Mouse (Mus musculus) MEL (cell line): ENCODE results near the gene Auts2. TPM values are rescaled to one million over a fixed set of nuclear protein-coding genes. Genes with fewer than 3 reads are reported as not detected.

ENCODE experiments used
- DNase-seq: peaks from one replicate; pipeline ENCODE4 v3.0.0; 2011; ENCODE audit warnings: low read depth, low spot score
- H3K27ac ChIP-seq: 2 replicates; pipeline ENCODE4 v1.5.1; 2012; ENCODE audit warnings: low read depth, mild to moderate bottlenecking, control low read depth, low read length, moderate library complexity; ENCODE audit not compliant: control insufficient read depth
- H3K27me3 ChIP-seq, 2 experiments: fragments of 150-350 bp in 1 of 2; sonication (generic) in 1 of 2; 2 replicates each; pipeline ENCODE4 v1.6.1; 2012; ENCODE audit warnings: low read length in 2 of 2, mild to moderate bottlenecking in 2 of 2, improper control_type of control experiment in 1 of 2, moderate library complexity in 1 of 2; ENCODE audit not compliant: insufficient read depth in 2 of 2, control insufficient read depth in 1 of 2
- H3K36me3 ChIP-seq, 2 experiments: 2 replicates each; pipeline ENCODE4 v1.6.1; 2012 to 2014; ENCODE audit warnings: low read length in 2 of 2, improper control_type of control experiment in 1 of 2, inconsistent platforms in 1 of 2, mild to moderate bottlenecking in 1 of 2; ENCODE audit not compliant: insufficient read depth in 2 of 2, control insufficient read depth in 1 of 2
- H3K4me1 ChIP-seq, 2 experiments: fragments of 150-350 bp in 1 of 2; sonication (generic) in 1 of 2; 2 replicates each; pipeline ENCODE4 v1.6.1; 2012; ENCODE audit warnings: low read length in 2 of 2, improper control_type of control experiment in 1 of 2, mild to moderate bottlenecking in 1 of 2; ENCODE audit not compliant: insufficient read depth in 2 of 2, control insufficient read depth in 1 of 2
- H3K4me3 ChIP-seq, 2 experiments: fragments of 150-350 bp in 1 of 2; sonication (generic) in 1 of 2; 2 replicates each; pipeline ENCODE4 v1.5.1; 2012; ENCODE audit warnings: low read depth in 2 of 2, low read length in 2 of 2, mild to moderate bottlenecking in 2 of 2, moderate library complexity in 2 of 2, control low read depth in 1 of 2, improper control_type of control experiment in 1 of 2; ENCODE audit not compliant: control insufficient read depth in 1 of 2, insufficient read depth in 1 of 2
- H3K79me2 ChIP-seq: 2 replicates; pipeline ENCODE4 v1.6.1; 2012; ENCODE audit warnings: mild to moderate bottlenecking, low read length, moderate library complexity; ENCODE audit not compliant: control insufficient read depth, poor library complexity, insufficient read depth
- H3K9ac ChIP-seq: 2 replicates; pipeline ENCODE4 v1.6.1; 2012; ENCODE audit warnings: low read depth, mild to moderate bottlenecking, control low read depth, low read length, moderate library complexity; ENCODE audit not compliant: control insufficient read depth, poor library complexity, severe bottlenecking
- H3K9me3 ChIP-seq: fragments of 150-350 bp; sonication (generic); replicated peaks from 2 replicates; pipeline ENCODE4 v1.6.1; 2012; ENCODE audit warnings: mild to moderate bottlenecking, low read length, improper control_type of control experiment, moderate library complexity; ENCODE audit not compliant: insufficient read depth
- CTCF ChIP-seq, 3 experiments: IDR thresholded peaks in 2 of 3; conservative IDR thresholded peaks in 1 of 3; 2 replicates each; pipeline ENCODE4 v1.5.1; 2011 to 2012; ENCODE audit warnings: low read length in 3 of 3, low read depth in 2 of 3, mild to moderate bottlenecking in 2 of 3, improper control_type of control experiment in 1 of 3, inconsistent platforms in 1 of 3, mixed read lengths in 1 of 3, moderate library complexity in 1 of 3; ENCODE audit not compliant: control insufficient read depth in 1 of 3, insufficient read depth in 1 of 3, poor library complexity in 1 of 3, severe bottlenecking in 1 of 3
- E2F4 ChIP-seq: IDR thresholded peaks from 2 replicates; pipeline ENCODE4 v1.6.1; 2011; ENCODE audit warnings: low read depth, low read length, improper control_type of control experiment, borderline replicate concordance
- ELF1 ChIP-seq: IDR thresholded peaks from 2 replicates; pipeline ENCODE4 v1.6.1; 2014; ENCODE audit warnings: low read depth, mild to moderate bottlenecking, inconsistent platforms, low read length, improper control_type of control experiment, moderate library complexity
- EP300 ChIP-seq, 2 experiments: IDR thresholded peaks; 2 replicates each; pipeline ENCODE4 v1.6.1; 2011; ENCODE audit warnings: improper control_type of control experiment in 2 of 2, low read length in 2 of 2, low read depth in 1 of 2, mild to moderate bottlenecking in 1 of 2
- ETS1 ChIP-seq: IDR thresholded peaks from 2 replicates; pipeline ENCODE4 v1.6.1; 2012; ENCODE audit warnings: low read depth, mild to moderate bottlenecking, inconsistent platforms, low read length, improper control_type of control experiment, moderate library complexity
- GATA1 ChIP-seq: IDR thresholded peaks from 2 replicates; pipeline ENCODE4 v1.6.1; 2011; ENCODE audit warnings: low read depth, low read length, improper control_type of control experiment
- JUND ChIP-seq: IDR thresholded peaks from 2 replicates; pipeline ENCODE4 v1.6.1; 2011; ENCODE audit warnings: low read depth, mild to moderate bottlenecking, improper control_type of control experiment, low read length
- MAX ChIP-seq: IDR thresholded peaks from 2 replicates; pipeline ENCODE4 v1.6.1; 2011; ENCODE audit warnings: low read length, improper control_type of control experiment
- MEF2A ChIP-seq: IDR thresholded peaks from 2 replicates; pipeline ENCODE4 v1.6.1; 2014; ENCODE audit warnings: low read depth, mild to moderate bottlenecking, inconsistent platforms, low read length, improper control_type of control experiment; ENCODE audit not compliant: poor library complexity, insufficient replicate concordance, severe bottlenecking; ENCODE audit errors: extremely low read depth
- MXI1 ChIP-seq: IDR thresholded peaks from 2 replicates; pipeline ENCODE4 v1.6.1; 2011; ENCODE audit warnings: mild to moderate bottlenecking, low read depth, low read length, improper control_type of control experiment
- MYC ChIP-seq: IDR thresholded peaks from 2 replicates; pipeline ENCODE4 v1.6.1; 2011; ENCODE audit warnings: low read depth, mild to moderate bottlenecking, low read length, improper control_type of control experiment, moderate library complexity
- NELFE ChIP-seq: IDR thresholded peaks from 2 replicates; pipeline ENCODE4 v1.6.1; 2011; ENCODE audit warnings: low read depth, low read length, improper control_type of control experiment
- NRF1 ChIP-seq: IDR thresholded peaks from 2 replicates; pipeline ENCODE4 v1.6.1; 2014; ENCODE audit warnings: low read depth, mild to moderate bottlenecking, inconsistent platforms, low read length, improper control_type of control experiment, moderate library complexity; ENCODE audit not compliant: poor library complexity, insufficient read depth, severe bottlenecking
- RAD21 ChIP-seq: IDR thresholded peaks from 2 replicates; pipeline ENCODE4 v1.6.1; 2011; ENCODE audit warnings: mild to moderate bottlenecking, low read depth, low read length, improper control_type of control experiment
- RCOR1 ChIP-seq: IDR thresholded peaks from 2 replicates; pipeline ENCODE4 v1.6.1; 2012; ENCODE audit warnings: low read depth, mild to moderate bottlenecking, inconsistent platforms, low read length, improper control_type of control experiment
- TAL1 ChIP-seq: IDR thresholded peaks from 2 replicates; pipeline ENCODE4 v1.6.1; 2012; ENCODE audit warnings: mild to moderate bottlenecking, inconsistent platforms, low read length, moderate library complexity, mixed read lengths
- TBP ChIP-seq: IDR thresholded peaks from 2 replicates; pipeline ENCODE4 v1.8.0; 2011; ENCODE audit warnings: low read depth, low read length, improper control_type of control experiment
- UBTF ChIP-seq: IDR thresholded peaks from 2 replicates; pipeline ENCODE4 v1.6.1; 2012; ENCODE audit warnings: low read depth, mild to moderate bottlenecking, inconsistent platforms, low read length, improper control_type of control experiment, moderate library complexity, borderline replicate concordance; ENCODE audit not compliant: insufficient read depth
- USF1 ChIP-seq: IDR thresholded peaks from 2 replicates; pipeline ENCODE4 v1.6.1; 2014; ENCODE audit warnings: low read depth, mild to moderate bottlenecking, inconsistent platforms, low read length, improper control_type of control experiment, moderate library complexity
- USF2 ChIP-seq, 2 experiments: IDR thresholded peaks; 2 replicates each; pipeline ENCODE4 v1.6.1; 2011 to 2012; ENCODE audit warnings: improper control_type of control experiment in 2 of 2, low read length in 2 of 2, borderline replicate concordance in 1 of 2, inconsistent platforms in 1 of 2, low read depth in 1 of 2, mild to moderate bottlenecking in 1 of 2; ENCODE audit not compliant: insufficient read depth in 1 of 2
- ZC3H11A ChIP-seq: IDR thresholded peaks from 2 replicates; pipeline ENCODE4 v1.6.1; 2012; ENCODE audit warnings: low read depth, mild to moderate bottlenecking, inconsistent platforms, low read length, improper control_type of control experiment
- polyA plus RNA-seq, 2 experiments: library from polyadenylated mRNA; stranded (reverse) in 1 of 2; unstranded in 1 of 2; fragments of >175 nt in 1 of 2; fragments of >200 nt in 1 of 2; gene quantifications; 2 replicates each; pipeline versions ENCODE4 v1.2.1 to v1.2.4; 2012; ENCODE audit warnings: low replicate concordance in 2 of 2, low read depth in 1 of 2; ENCODE audit not compliant: insufficient read length in 2 of 2, insufficient read depth in 1 of 2, missing spikeins in 1 of 2
- total RNA-seq: library from RNA; depleted of rRNA; stranded (reverse); fragments of 300-350 nt; gene quantifications from 2 replicates; pipeline ENCODE4 v1.2.3, GENCODE M21; 2012

Auts2 gene
- total and polyA plus RNA-seq, 3 experiments, result not detected

- no peak for TF ChIP-seq USF2 (IDR thresholded peaks at IDR 0.05; ENCODE audit: borderline replicate concordance in 1 of 2, insufficient read depth in 1 of 2, low read depth in 1 of 2, low read length in 2 of 2)
- no peak for TF ChIP-seq ZC3H11A
- no peak for TF ChIP-seq MXI1
- no peak for TF ChIP-seq MYC
- no peak for TF ChIP-seq EP300 (IDR thresholded peaks at IDR 0.05; ENCODE audit: low read depth in 1 of 2, low read length in 2 of 2)
- TF ChIP-seq CTCF (IDR thresholded peaks at IDR 0.05 in 2 of 3, conservative IDR thresholded peaks at IDR 0.05 in 1 of 3; ENCODE audit: control insufficient read depth in 1 of 3, insufficient read depth in 1 of 3, low read depth in 2 of 3, low read length in 3 of 3, poor library complexity in 1 of 3, severe bottlenecking in 1 of 3), result no peak
- no peak for TF ChIP-seq NELFE
- TF ChIP-seq MAX, result no peak
- no peak for TF ChIP-seq USF1
- no peaks in the 10 kb centered on the region for H3K9me3 ChIP-seq
- no peak overlapping the region for H3K9ac ChIP-seq
- no peak overlapping the region for H3K27ac ChIP-seq
- H3K36me3 ChIP-seq, result no peaks in the 10 kb centered on the region
- no peaks in the 10 kb centered on the region for H3K27me3 ChIP-seq
- no peaks in the 10 kb centered on the region for H3K4me1 ChIP-seq
- no peak for DNase-seq
- H3K79me2 ChIP-seq, result no peaks in the 10 kb centered on the region
- no peak overlapping the region for H3K4me3 ChIP-seq
Observed at GRCm38 (mm10) chr5:131547926-131548325, 995.2 kb downstream of the Auts2 start.

- H3K4me1 ChIP-seq, result no peaks in the 10 kb centered on the region
- no peak for DNase-seq
- H3K36me3 ChIP-seq, result no peaks in the 10 kb centered on the region
- no peaks in the 10 kb centered on the region for H3K27me3 ChIP-seq
- no peaks in the 10 kb centered on the region for H3K79me2 ChIP-seq
- TF ChIP-seq USF2 (IDR thresholded peaks at IDR 0.05; ENCODE audit: borderline replicate concordance in 1 of 2, insufficient read depth in 1 of 2, low read depth in 1 of 2, low read length in 2 of 2) (no peak), ETS1 (no peak), TAL1 (no peak), NELFE (no peak), UBTF (no peak), USF1 (no peak), NRF1 (no peak), JUND (no peak), ELF1 (no peak), RCOR1 (no peak), TBP (no peak), RAD21 (no peak), GATA1 (no peak), ZC3H11A (no peak), EP300 (IDR thresholded peaks at IDR 0.05; ENCODE audit: low read depth in 1 of 2, low read length in 2 of 2) (no peak), MEF2A (no peak), MXI1 (no peak), E2F4 (no peak)
- no peak overlapping the region for H3K27ac ChIP-seq
- no peak overlapping the region for H3K9ac ChIP-seq
- H3K4me3 ChIP-seq, result no peak overlapping the region
- H3K9me3 ChIP-seq, result no peaks in the 10 kb centered on the region
Observed at GRCm38 (mm10) chr5:131546414-131546813, 996.7 kb downstream of the Auts2 start.
